Mouse (Mus musculus) heart, embryonic 16.5 days (tissue): ENCODE results near the gene Sval3. TPM values are rescaled to one million over a fixed set of nuclear protein-coding genes. Genes with fewer than 3 reads are reported as not detected.

Experiments used
- ATAC-seq: fragments of 200-750 bp; cut with Nextera tagmentation; replicated peaks from 2 replicates; pipeline ENCODE4 v1.8.0; 2017; ENCODE audit warnings: moderate number of reproducible peaks; ENCODE audit not compliant: insufficient read depth, low FRiP score; ENCODE audit errors: extremely low read depth
- H3K27ac ChIP-seq: fragments of 300-500 bp; sonication (generic); 2 replicates; pipeline ENCODE4 v1.5.1; 2014; ENCODE audit warnings: mild to moderate bottlenecking, low read length, control low read depth, moderate library complexity
- H3K27me3 ChIP-seq: fragments of 300-500 bp; sonication (generic); 2 replicates; pipeline ENCODE4 v1.6.1; 2014; ENCODE audit warnings: low read length, mixed read lengths; ENCODE audit not compliant: control insufficient read depth, insufficient read depth
- H3K36me3 ChIP-seq: fragments of 300-500 bp; sonication (generic); 2 replicates; pipeline ENCODE4 v1.6.1; 2014; ENCODE audit not compliant: control insufficient read depth, insufficient read depth
- H3K4me1 ChIP-seq: fragments of 300-500 bp; sonication (generic); 2 replicates; pipeline ENCODE4 v1.6.1; 2014; ENCODE audit warnings: low read length, mixed read lengths; ENCODE audit not compliant: control insufficient read depth, insufficient read depth
- H3K4me2 ChIP-seq: fragments of 300-500 bp; sonication (generic); 2 replicates; pipeline ENCODE4 v1.6.1; 2014; ENCODE audit warnings: low read depth, mild to moderate bottlenecking, control low read depth, low read length
- H3K4me3 ChIP-seq: fragments of 300-500 bp; sonication (generic); 2 replicates; pipeline ENCODE4 v1.5.1; 2014; ENCODE audit warnings: mild to moderate bottlenecking, control low read depth, low read length
- H3K9ac ChIP-seq: fragments of 300-500 bp; sonication (generic); 2 replicates; pipeline ENCODE4 v1.6.1; 2014; ENCODE audit warnings: low read length, control low read depth
- H3K9me3 ChIP-seq: fragments of 300-500 bp; sonication (generic); replicated peaks from 2 replicates; pipeline ENCODE4 v1.6.1; 2016; ENCODE audit warnings: low read length; ENCODE audit not compliant: control insufficient read depth
- WGBS: fragments of 180-500 bp; shearing (Covaris S2); extraction: QIAGEN DNeasy Blood & Tissue Kit; methylation state at CpG from one replicate; pipeline ENCODE4 v1.1.7; 2014; 5-methylcytosine and 5-hydroxymethylcytosine counted together
- polyA plus RNA-seq: library from polyadenylated mRNA; unstranded; fragments of >200 nt; fragmentation: Nextera tagmentation; extraction: Ambion mirVana; gene quantifications from 2 replicates; pipeline ENCODE4 v1.2.1, GENCODE M21; 2015

Gene Sval3
- not detected in 2 replicates for polyA plus RNA-seq

GRCm38 (mm10) chr6:41967840-41968239, at the start of gene Sval3:
Gene Sval3 (plus strand): TSS chr6:41968140.
- no peaks in the 10 kb centered on the region for H3K27me3 ChIP-seq
- H3K4me3 ChIP-seq: no peak within 1 kb of the TSS
- H3K4me1 ChIP-seq: no peaks in the 10 kb centered on the region
- H3K27ac ChIP-seq: no peak within 1 kb of the TSS
- H3K9me3 ChIP-seq: no peaks in the 10 kb centered on the region
- no peaks in the 10 kb centered on the region for H3K36me3 ChIP-seq
- no peak for ATAC-seq
- H3K4me2 ChIP-seq: no peak within 1 kb of the TSS
- 44% methylated on average over 1 of the region's 1 CpGs for WGBS
- H3K9ac ChIP-seq: no peak within 1 kb of the TSS

GRCm38 (mm10) chr6:41951330-41951729, 16.6 kb upstream of the Sval3 start, which contains the start of gene Sval1:
Gene Sval1 (plus strand): TSS chr6:41951630.
- no peak within 1 kb of the TSS for H3K27ac ChIP-seq
- H3K36me3 ChIP-seq: no peaks in the 10 kb centered on the region
- ATAC-seq: no peak
- H3K27me3 ChIP-seq: no peaks in the 10 kb centered on the region
- no peak within 1 kb of the TSS for H3K4me2 ChIP-seq
- H3K9ac ChIP-seq: no peak within 1 kb of the TSS
- no peaks in the 10 kb centered on the region for H3K4me1 ChIP-seq
- no peak within 1 kb of the TSS for H3K4me3 ChIP-seq
- H3K9me3 ChIP-seq: no peaks in the 10 kb centered on the region
- 63% methylated on average over 1 of the region's 1 CpGs for WGBS

Other genes with a start within 250 kb of the Sval3 start
- not detected in 2 replicates for gene Olfr459, start 193.0 kb upstream of the Sval3 start, polyA plus RNA-seq
- gene Pip, start 120.6 kb upstream of the Sval3 start, polyA plus RNA-seq: not detected in 2 replicates
- gene Sval2, start 115.2 kb upstream of the Sval3 start, polyA plus RNA-seq: not detected in 2 replicates
- gene Sval1, start 16.5 kb upstream of the Sval3 start, polyA plus RNA-seq: not detected in 2 replicates
- gene Sva, start 70.3 kb downstream of the Sval3 start, polyA plus RNA-seq: not detected in 2 replicates
- not detected in 2 replicates for gene Tas2r139, start 172.8 kb downstream of the Sval3 start, polyA plus RNA-seq
- not detected in 2 replicates for gene Tas2r144, start 247.2 kb downstream of the Sval3 start, polyA plus RNA-seq